ENCODE assay signal across 26 mouse cellular contexts in the genomic region with DNA sequence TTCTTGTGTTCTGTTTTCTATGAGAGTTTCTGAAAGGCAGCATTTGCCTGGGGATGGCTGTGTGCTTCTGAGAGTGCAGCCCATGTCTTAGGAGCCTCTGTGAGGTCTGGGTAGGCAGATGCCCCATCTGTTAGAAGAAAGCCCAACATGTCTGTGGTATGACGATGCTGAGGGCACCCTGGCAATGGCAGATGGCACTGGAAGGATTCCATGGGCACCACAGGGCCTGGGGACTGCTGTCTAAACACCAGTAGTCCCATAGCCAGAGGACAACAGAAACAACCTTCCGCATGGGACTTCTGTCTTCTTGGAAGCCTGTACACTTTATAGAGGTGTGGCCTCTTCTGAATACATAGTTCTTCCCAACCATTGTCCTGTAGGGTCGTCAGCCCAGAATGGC. TPM values are rescaled to one million over a fixed set of nuclear protein-coding genes. Genes with fewer than 3 reads are reported as not detected.
DNase-seq lines count a peak whose midpoint lies in the region; ATAC-seq and TF ChIP-seq lines count a peak whose summit lies in the region.
"Had no signal": no experiment of that assay in that cellular context is flagged by ENCODE, and none has a peak within 500 bp of the region (broad histone marks: within the 10 kb centered on the region; RNA-seq: fewer than 3 reads in every experiment).

No protein-coding gene starts in this region.

- peaks cover 9% of the 10 kb centered on the region for H3K4me1 ChIP-seq in cerebellum, adult 2 months (ENCODE audit: control insufficient read depth, insufficient read depth, low read length)
- no peaks in the 10 kb centered on the region for H3K4me1 ChIP-seq in hindbrain, postnatal 0 days (ENCODE audit: insufficient read depth, low read length)
- no peaks in the 10 kb centered on the region for H3K4me1 ChIP-seq in hindbrain, embryonic 14.5 days (replicated peaks; ENCODE audit: control insufficient read depth, insufficient read depth, low read length)
- H3K4me1 ChIP-seq: embryonic facial prominence, embryonic 15.5 days; forebrain, embryonic 15.5 days; hindbrain, embryonic 13.5 days; neural tube, embryonic 13.5 days had no signal

- peak; percentile 50; the same call in 1 of the 2 replicates for ATAC-seq in hindbrain, postnatal 0 days
- no peak for ATAC-seq in hindbrain, embryonic 14.5 days (ENCODE audit: low FRiP score)
- ATAC-seq: forebrain, embryonic 15.5 days; Patski had no signal

- peak; percentile 49 to 65 for DNase-seq in cerebellum, adult 2 months
- DNase-seq in cerebellum, adult 11 months: no peak
- peak; percentile 26 for DNase-seq in hindbrain, postnatal 0 days (ENCODE audit: low spot score)
- DNase-seq in hindbrain, embryonic 14.5 days (ENCODE audit: low spot score): no peak
- peak; percentile 12 for DNase-seq in brain, embryonic 14.5 days (ENCODE audit: low read depth)
- peak; percentile 69 for DNase-seq in cerebellum, postnatal 14 days
- DNase-seq in gastrocnemius, adult 8-10 months (ENCODE audit: low spot score in 2 of 2): no peak
- DNase-seq in adrenal gland, adult 18-20 months (ENCODE audit: low spot score in 2 of 2): no peak
- DNase-seq: adrenal gland, postnatal 14 days; gastrocnemius, postnatal 14 days; heart, postnatal 36 days; kidney, adult 2 months; kidney, postnatal 4 days; layer of hippocampus, postnatal 36 days; liver; lung, adult 2 months; lung, postnatal 10 days; thymus, postnatal 4 days had no signal

- no peak overlapping the region for H3K27ac ChIP-seq in cerebellum, adult 2 months (ENCODE audit: insufficient read depth, low read length)
- no peak overlapping the region for H3K27ac ChIP-seq in hindbrain, postnatal 0 days
- H3K27ac ChIP-seq in hindbrain, embryonic 14.5 days: no peak overlapping the region
- H3K27ac ChIP-seq: embryonic facial prominence, embryonic 10.5 days; embryonic facial prominence, embryonic 15.5 days; forebrain, embryonic 15.5 days; hindbrain, embryonic 13.5 days; liver, embryonic 14.5 days; neural tube, embryonic 13.5 days had no signal

- WGBS in cerebellum, adult 2 months: 9% methylated on average over 3 of the region's 3 CpGs
- WGBS in hindbrain, postnatal 0 days: 70% methylated on average over 3 of the region's 3 CpGs
- 77% methylated on average over 3 of the region's 3 CpGs for WGBS in hindbrain, embryonic 14.5 days

- no peak for TF ChIP-seq POLR2A in cerebellum, adult 2 months (IDR thresholded peaks at IDR 0.05; ENCODE audit: borderline replicate concordance, insufficient read depth, low read length)
- TF ChIP-seq POLR2A in brain, embryonic 14.5 days (IDR thresholded peaks at IDR 0.05; ENCODE audit: borderline replicate concordance, extremely low read depth, insufficient read depth, insufficient read length, poor library complexity, severe bottlenecking): no peak

- H3K27me3 ChIP-seq in cerebellum, adult 2 months (ENCODE audit: control insufficient read depth, insufficient read depth, low read length): no peaks in the 10 kb centered on the region
- no peaks in the 10 kb centered on the region for H3K27me3 ChIP-seq in hindbrain, postnatal 0 days (ENCODE audit: insufficient read depth, low read length)
- H3K27me3 ChIP-seq in hindbrain, embryonic 14.5 days (ENCODE audit: control insufficient read depth, insufficient read depth, low read length): no peaks in the 10 kb centered on the region
- H3K27me3 ChIP-seq: embryonic facial prominence, embryonic 15.5 days; forebrain, embryonic 15.5 days; hindbrain, embryonic 13.5 days; neural tube, embryonic 13.5 days; Patski had no signal

- peaks cover 42% of the 10 kb centered on the region for H3K36me3 ChIP-seq in hindbrain, postnatal 0 days (ENCODE audit: insufficient read depth, low read length)
- peaks cover 59% of the 10 kb centered on the region for H3K36me3 ChIP-seq in hindbrain, embryonic 14.5 days (replicated peaks; ENCODE audit: control insufficient read depth, insufficient read depth)

- no peak overlapping the region for H3K9ac ChIP-seq in hindbrain, postnatal 0 days (replicated peaks; ENCODE audit: low read length)
- no peak overlapping the region for H3K9ac ChIP-seq in hindbrain, embryonic 14.5 days
- H3K9ac ChIP-seq: embryonic facial prominence, embryonic 15.5 days; forebrain, embryonic 15.5 days; hindbrain, embryonic 13.5 days; liver, embryonic 14.5 days; neural tube, embryonic 13.5 days had no signal

- no peak overlapping the region for H3K4me3 ChIP-seq in cerebellum, adult 2 months (replicated peaks; ENCODE audit: insufficient read depth, low read depth, low read length)
- no peak overlapping the region for H3K4me3 ChIP-seq in hindbrain, postnatal 0 days (ENCODE audit: low read length)
- no peak overlapping the region for H3K4me3 ChIP-seq in hindbrain, embryonic 14.5 days (replicated peaks; ENCODE audit: low read length)
- H3K4me3 ChIP-seq: embryonic facial prominence, embryonic 10.5 days; embryonic facial prominence, embryonic 15.5 days; forebrain, embryonic 15.5 days; hindbrain, embryonic 13.5 days; neural tube, embryonic 13.5 days had no signal

- TF ChIP-seq CTCF in cerebellum, adult 2 months (IDR thresholded peaks at IDR 0.05; ENCODE audit: borderline replicate concordance, insufficient read depth, low read depth, low read length): no peak
- no peak for TF ChIP-seq CTCF in hindbrain, postnatal 0 days (IDR thresholded peaks at IDR 0.05; ENCODE audit: low read depth)
- TF ChIP-seq CTCF in brain, embryonic 14.5 days (IDR thresholded peaks at IDR 0.05; ENCODE audit: borderline replicate concordance, extremely low read depth, insufficient read depth, insufficient read length): no peak

- no peaks in the 10 kb centered on the region for H3K9me3 ChIP-seq in hindbrain, postnatal 0 days (ENCODE audit: low read length)
- no peaks in the 10 kb centered on the region for H3K9me3 ChIP-seq in hindbrain, embryonic 14.5 days (ENCODE audit: control insufficient read depth, low read length)
- H3K9me3 ChIP-seq: embryonic facial prominence, embryonic 10.5 days; embryonic facial prominence, embryonic 15.5 days; forebrain, embryonic 15.5 days; hindbrain, embryonic 13.5 days; neural tube, embryonic 13.5 days had no signal

- H3K4me2 ChIP-seq in hindbrain, postnatal 0 days (ENCODE audit: low read depth, low read length): no peak overlapping the region
- no peak overlapping the region for H3K4me2 ChIP-seq in hindbrain, embryonic 14.5 days (replicated peaks)
- H3K4me2 ChIP-seq: embryonic facial prominence, embryonic 15.5 days; forebrain, embryonic 15.5 days; heart, embryonic 11.5 days; hindbrain, embryonic 13.5 days; neural tube, embryonic 13.5 days had no signal

RNA-seq across cellular contexts. Expression of a gene that starts 38.2 kb away (rescaled TPM):
- polyA plus RNA-seq in cerebellum, adult 2 months (2012; rRNA removed): 51.2 and 56.0 TPM in 2 replicates
- 3.4 and 6.0 TPM in 2 replicates for total RNA-seq in hindbrain, postnatal 0 days (2014; rRNA removed)
- 9.2 and 12.2 TPM in 2 replicates for polyA plus RNA-seq in hindbrain, postnatal 0 days (2015; fragmentation: Nextera tagmentation; extraction: Ambion mirVana)
- 3.1 and 3.2 TPM in 2 replicates for polyA plus RNA-seq in hindbrain, embryonic 14.5 days (2014; fragmentation: Nextera tagmentation; extraction: Ambion mirVana)
- 2.9 and 3.2 TPM in 2 replicates for polyA plus RNA-seq in brain, embryonic 14.5 days (2012; rRNA removed)
- 1,000 to 10,000 TPM in 2 of 4 experiments, 100 to 1,000 TPM in 2; 819 to 1,131 (median 992) TPM for total RNA-seq in gastrocnemius, adult 8-10 months (2022)
- total RNA-seq in adrenal gland, adult 18-20 months (2021): 100 to 1,000 TPM; 319 to 568 TPM

Comparison
In these comparisons a context has a peak if more than half of its experiments do, and no peak if none do; other contexts are left out.
1. DNase-seq: peak in cerebellum, adult 2 months (2 of 2), hindbrain, postnatal 0 days (single experiment), brain, embryonic 14.5 days (single experiment) and cerebellum, postnatal 14 days (2 of 2); none in cerebellum, adult 11 months (single experiment), hindbrain, embryonic 14.5 days (single experiment), gastrocnemius, adult 8-10 months (0 of 2) and adrenal gland, adult 18-20 months (0 of 2).